Mouse (Mus musculus) G1E (cell line): ENCODE measurements around the gene Exoc8. TPM values are rescaled to one million over a fixed set of nuclear protein-coding genes. Genes with fewer than 3 reads are reported as not detected.

Experiments used
- ATAC-seq: 2 replicates; pipeline ENCODE4 v1.8.0; 2016; ENCODE audit warnings: mild to moderate bottlenecking; ENCODE audit not compliant: insufficient number of reproducible peaks, poor library complexity, low FRiP score, severe bottlenecking; ENCODE audit errors: extremely low read depth
- DNase-seq: peaks from one replicate; pipeline ENCODE4 v3.0.0; 2012; ENCODE audit warnings: low spot score
- H3K27me3 ChIP-seq: 2 replicates; pipeline ENCODE4 v1.6.1; 2012; ENCODE audit warnings: mild to moderate bottlenecking, low read length, inconsistent platforms; ENCODE audit not compliant: insufficient read depth
- H3K36me3 ChIP-seq: replicated peaks from 2 replicates; pipeline ENCODE3; 2012; ENCODE audit warnings: mild to moderate bottlenecking, inconsistent platforms
- H3K4me1 ChIP-seq: 2 replicates; pipeline ENCODE4 v1.6.1; 2012; ENCODE audit warnings: low read depth, low read length, inconsistent platforms, mixed read lengths; ENCODE audit not compliant: insufficient read depth
- H3K4me3 ChIP-seq: 2 replicates; pipeline ENCODE4 v1.5.1; 2012; ENCODE audit warnings: low read depth, mild to moderate bottlenecking, inconsistent platforms, low read length, moderate library complexity, mixed read lengths
- H3K9me3 ChIP-seq: replicated peaks from 2 replicates; pipeline ENCODE4 v1.6.1; 2012; ENCODE audit warnings: inconsistent platforms
- CTCF ChIP-seq: IDR thresholded peaks from 2 replicates; pipeline ENCODE4 v1.5.1; 2012; ENCODE audit warnings: low read depth, low read length, inconsistent platforms, mixed read lengths
- GATA1 ChIP-seq: IDR thresholded peaks from 2 replicates; pipeline ENCODE4 v1.6.1; 2012; ENCODE audit warnings: borderline replicate concordance, low read length, inconsistent platforms, mixed read lengths
- GATA2 ChIP-seq: IDR thresholded peaks from 2 replicates; pipeline ENCODE4 v1.6.1; 2012; ENCODE audit warnings: low read depth, low read length, inconsistent platforms, borderline replicate concordance
- POLR2AphosphoS5 ChIP-seq: IDR thresholded peaks from 2 replicates; pipeline ENCODE4 v1.6.1; 2012; ENCODE audit warnings: low read depth, low read length, inconsistent platforms; ENCODE audit not compliant: insufficient replicate concordance
- TAL1 ChIP-seq: conservative IDR thresholded peaks from 2 replicates; pipeline ENCODE4 v1.6.1; 2012; ENCODE audit warnings: low read depth, low read length, inconsistent platforms, mixed read lengths
- polyA plus RNA-seq: library from polyadenylated mRNA; stranded (reverse); fragments of >175 nt; gene quantifications from 2 replicates; pipeline ENCODE4 v1.2.3, GENCODE M21; 2012
- total RNA-seq, 2 experiments: library from RNA; stranded (forward) in 1 of 2; stranded (reverse) in 1 of 2; fragments of 200-1000 nt in 1 of 2; fragments of >200 nt in 1 of 2; fragmentation: Nextera tagmentation in 1 of 2; gene quantifications; 2 replicates each; pipeline ENCODE4 v1.2.3; 2014 to 2017

Exoc8 gene
- total and polyA plus RNA-seq, 3 experiments = 10.4 to 24.8 (median 14.4) TPM

DNA sequence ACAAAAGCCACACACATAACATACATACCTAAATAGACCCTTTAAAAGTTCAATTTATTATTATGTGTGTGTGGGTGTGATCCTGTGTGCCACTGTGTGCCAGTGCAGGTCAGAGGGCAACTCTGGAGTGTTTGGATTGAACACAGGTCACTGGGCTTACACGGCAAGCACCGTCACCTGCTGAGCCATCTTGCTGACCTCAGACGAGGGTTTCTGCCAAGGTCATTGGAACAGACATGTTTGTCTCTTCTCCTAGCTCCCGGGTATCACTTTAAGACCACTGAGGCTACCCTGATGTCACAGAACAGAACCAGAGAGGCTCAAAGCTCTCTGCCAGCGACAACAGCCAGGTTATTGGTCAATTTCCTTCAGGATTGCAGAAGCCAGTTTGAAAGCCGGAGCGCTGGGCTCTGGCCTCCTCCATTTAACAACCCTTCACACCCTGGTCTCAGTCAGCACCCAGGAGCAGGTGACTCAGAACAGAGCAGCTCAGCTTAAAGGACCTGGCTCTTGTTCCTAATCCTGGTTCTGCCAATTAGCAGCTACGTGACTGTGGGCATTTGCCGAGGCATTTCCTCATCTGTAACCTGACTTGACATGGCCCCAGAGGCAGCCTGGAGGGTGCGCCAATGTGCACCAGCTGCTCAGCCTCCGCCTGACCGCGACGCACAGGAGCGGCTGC is 26.6 kb upstream of the Exoc8 start:
- no peak for ATAC-seq
- no peaks in the 10 kb centered on the region for H3K27me3 ChIP-seq
- H3K4me1 ChIP-seq = peaks cover 47% of the 10 kb centered on the region
- no peak overlapping the region; the same call in 1 of the 2 replicates for H3K4me3 ChIP-seq
- H3K9me3 ChIP-seq = peaks cover 26% of the 10 kb centered on the region
- TF ChIP-seq TAL1 (no peak), GATA1 (no peak), POLR2AphosphoS5 (no peak)
- peaks cover 72% of the 10 kb centered on the region for H3K36me3 ChIP-seq
- DNase-seq = no peak

- ATAC-seq (no peak; the same call in 1 of the 2 replicates), DNase-seq (no peak)
- TF ChIP-seq CTCF = no peak
- no peak for TF ChIP-seq GATA2
- TF ChIP-seq POLR2AphosphoS5 = no peak
- Histone ChIP-seq H3K36me3 (peaks cover 73% of the 10 kb centered on the region), H3K9me3 (peaks cover 21% of the 10 kb centered on the region), H3K27me3 (no peaks in the 10 kb centered on the region), H3K4me3 (peak overlapping the region; percentile 44; the same call in 1 of the 2 replicates), H3K4me1 (peaks cover 44% of the 10 kb centered on the region)
These were observed 25.1 kb upstream of the Exoc8 start for GRCm38 (mm10) chr8:124922490-124923089.

GRCm38 (mm10) chr8:124921369-124922279 is 24.1 kb upstream of the Exoc8 start:
- no peaks in the 10 kb centered on the region for H3K27me3 ChIP-seq
- DNase-seq (no peak), ATAC-seq (no peak)
- H3K4me3 ChIP-seq = peak overlapping the region; percentile 55; the same call in 1 of the 2 replicates
- TF ChIP-seq POLR2AphosphoS5 (no peak), TAL1 (no peak), GATA1 (no peak), CTCF (no peak), GATA2 (no peak)
- peaks cover 73% of the 10 kb centered on the region for H3K36me3 ChIP-seq
- peaks cover 21% of the 10 kb centered on the region for H3K9me3 ChIP-seq
- peaks cover 38% of the 10 kb centered on the region for H3K4me1 ChIP-seq

- Histone ChIP-seq H3K27me3 (no peaks in the 10 kb centered on the region), H3K36me3 (peaks cover 76% of the 10 kb centered on the region), H3K4me1 (peaks cover 13% of the 10 kb centered on the region), H3K9me3 (peaks cover 2% of the 10 kb centered on the region; the same call in 1 of the 2 replicates), H3K4me3 (no peak overlapping the region)
- no peak for TF ChIP-seq TAL1
- TF ChIP-seq GATA2 = no peak
- no peak for TF ChIP-seq CTCF
- TF ChIP-seq GATA1 = no peak
- TF ChIP-seq POLR2AphosphoS5 = no peak
- ATAC-seq (no peak), DNase-seq (no peak)
These were observed 20.4 kb upstream of the Exoc8 start for GRCm38 (mm10) chr8:124917741-124918484.

DNA sequence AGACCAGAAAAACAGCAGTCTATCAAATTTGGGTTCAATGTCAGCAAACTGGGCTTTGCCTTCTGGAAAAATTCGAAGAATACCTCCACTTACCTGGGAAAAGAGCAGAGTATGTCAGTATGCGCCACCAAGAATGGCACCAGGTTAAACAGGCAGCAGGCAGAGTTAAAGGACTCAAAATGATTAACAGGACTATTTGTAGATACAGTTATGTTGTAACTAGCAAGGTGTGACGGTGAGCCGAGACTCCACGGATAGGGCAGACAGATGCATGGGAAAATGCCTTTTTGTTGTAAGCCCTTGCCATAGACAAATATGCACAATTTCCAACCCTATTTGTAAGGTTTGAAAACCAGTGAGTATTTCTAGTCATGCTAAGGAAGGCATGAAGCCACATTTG is 16.6 kb upstream of the Exoc8 start:
- no peaks in the 10 kb centered on the region for H3K27me3 ChIP-seq
- 0 out of 2 replicates have a peak, but pooled peaks cover 5% of the 10 kb centered on the region for H3K4me1 ChIP-seq
- ATAC-seq (no peak), DNase-seq (no peak)
- peaks cover 98% of the 10 kb centered on the region for H3K36me3 ChIP-seq
- H3K9me3 ChIP-seq = 0 out of 2 replicates have a peak, but pooled peaks cover 7% of the 10 kb centered on the region
- H3K4me3 ChIP-seq = no peak overlapping the region
- no peak for TF ChIP-seq TAL1
- no peak for TF ChIP-seq POLR2AphosphoS5
- TF ChIP-seq GATA2 = no peak
- TF ChIP-seq CTCF = no peak
- no peak for TF ChIP-seq GATA1
